Mouse (Mus musculus) heart, postnatal 36 days (tissue): ENCODE data around the gene Far2. TPM values are rescaled to one million over a fixed set of nuclear protein-coding genes. Genes with fewer than 3 reads are reported as not detected.
A peak's percentile ranks its signal among the peaks of the same experiment; 100 is the strongest.

ENCODE experiments used
- DNase-seq, 2 experiments: peaks; one replicate each; pipeline ENCODE4 v3.0.0; 2021 to 2022
- intact Hi-C: fragments of 180-260 bp; cut with DNase I; formaldehyde crosslinking; loops from one replicate; pipeline ENCODE4 v1.15.1; 2025
- total RNA-seq, 2 experiments: library from RNA; stranded (reverse); gene quantifications; 2 replicates each; pipeline ENCODE4 v1.2.3; 2021

The Far2 gene
- total RNA-seq, 2 experiments from 2014 or later = not detected

- peak; percentile 37 to 48 for DNase-seq
- intact Hi-C loops = loop anchor here (1.0 to 5.0 kb wide), 4 partner anchors 618 to 973 kb away; partner anchors contain the start of genes Amn1, Caprin2 and Ipo8
These were observed 167.7 kb downstream of the Far2 start for GRCm38 (mm10) chr6:148214765-148215164.

GRCm38 (mm10) chr6:148216752-148217151, 169.7 kb downstream of the Far2 start:
- DNase-seq = no peak
- intact Hi-C loops = no loop called here

GRCm38 (mm10) chr6:148218235-148219076, 171.4 kb downstream of the Far2 start:
- intact Hi-C loops = no loop called here

GRCm38 (mm10) chr6:148222686-148223085, 175.6 kb downstream of the Far2 start:
- intact Hi-C loops = no loop called here
- no peak for DNase-seq

More at GRCm38 (mm10) chr6:148218235-148219076, 171.4 kb downstream of the Far2 start:
- no peak for DNase-seq

GRCm38 (mm10) chr6:148227542-148227941, 180.5 kb downstream of the Far2 start:
- intact Hi-C loops = no loop called here
- no peak for DNase-seq

Other genes with a start within 250 kb of the Far2 start
- gene Ergic2, start 165.1 kb downstream of the Far2 start, total RNA-seq = 10 to 100 TPM; 61.6 to 63.1 TPM